Mouse (Mus musculus): ENCODE data around the gene Nmnat1. TPM values are rescaled to one million over a fixed set of nuclear protein-coding genes. Genes with fewer than 3 reads are reported as not detected.
"Not testable (repeated sequence)": the region's sequence is repeated elsewhere in the genome, so short reads cannot be mapped to it uniquely, and the experiment has no call there.

Gene Nmnat1
- total RNA-seq, 2 experiments from 2014 or later, result 9.9 to 12.8 TPM

GRCm38 (mm10) chr4:149454879-149455278 lies 30.1 kb downstream of the Nmnat1 start, which contains the start of gene Rbp7:
Gene Rbp7, minus strand, starts transcription at chr4:149454978.
- intact Hi-C loops (cut with DNase I), result no loop called here
- Histone ChIP-seq H3K27ac (no peak within 1 kb of the TSS), H3K4me3 (no peak within 1 kb of the TSS)
- TF ChIP-seq CTCF (IDR thresholded peaks at IDR 0.05), result no peak
- no peak for DNase-seq (ENCODE audit: extremely low spot score in 1 of 2, low spot score in 2 of 2)

GRCm38 (mm10) chr4:149454263-149454662 lies 30.7 kb downstream of the Nmnat1 start:
- intact Hi-C loops (cut with DNase I), result no loop called here
- Histone ChIP-seq H3K27ac (no peak overlapping the region), H3K4me3 (no peak overlapping the region)
- no peak for TF ChIP-seq CTCF (IDR thresholded peaks at IDR 0.05)
- no peak for DNase-seq (ENCODE audit: extremely low spot score in 1 of 2, low spot score in 2 of 2)

GRCm38 (mm10) chr4:149453656-149454055 lies 31.3 kb downstream of the Nmnat1 start:
- DNase-seq (ENCODE audit: extremely low spot score in 1 of 2, low spot score in 2 of 2), result no peak
- no peak overlapping the region for H3K27ac ChIP-seq
- TF ChIP-seq CTCF (IDR thresholded peaks at IDR 0.05), result peak; percentile 42
- H3K4me3 ChIP-seq, result no peak overlapping the region
- intact Hi-C loops (cut with DNase I), result no loop called here

DNA sequence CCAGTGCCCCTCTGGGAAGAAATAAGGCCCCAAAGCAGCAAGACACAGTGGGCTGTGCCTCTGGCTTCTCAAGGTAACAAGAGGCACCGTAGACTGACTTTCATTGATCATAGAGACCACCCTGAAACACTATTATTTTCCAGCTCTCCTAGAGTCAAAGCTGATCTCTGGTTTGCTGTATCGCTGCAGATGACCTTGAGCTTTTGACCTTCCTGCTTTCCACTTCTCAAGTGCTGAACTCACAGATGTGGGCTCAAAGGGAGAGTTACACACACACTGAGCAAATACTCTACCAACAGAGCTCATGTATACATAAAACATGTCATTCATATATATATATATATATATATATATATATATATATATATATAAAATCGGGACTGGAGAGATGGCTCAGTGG lies 34.4 kb downstream of the Nmnat1 start:
- no peak for DNase-seq (ENCODE audit: extremely low spot score in 1 of 2, low spot score in 2 of 2)
- Histone ChIP-seq H3K4me3 (no peak overlapping the region), H3K27ac (no peak overlapping the region)
- intact Hi-C loops (cut with DNase I), result no loop called here
- TF ChIP-seq CTCF (IDR thresholded peaks at IDR 0.05), result no peak

DNA sequence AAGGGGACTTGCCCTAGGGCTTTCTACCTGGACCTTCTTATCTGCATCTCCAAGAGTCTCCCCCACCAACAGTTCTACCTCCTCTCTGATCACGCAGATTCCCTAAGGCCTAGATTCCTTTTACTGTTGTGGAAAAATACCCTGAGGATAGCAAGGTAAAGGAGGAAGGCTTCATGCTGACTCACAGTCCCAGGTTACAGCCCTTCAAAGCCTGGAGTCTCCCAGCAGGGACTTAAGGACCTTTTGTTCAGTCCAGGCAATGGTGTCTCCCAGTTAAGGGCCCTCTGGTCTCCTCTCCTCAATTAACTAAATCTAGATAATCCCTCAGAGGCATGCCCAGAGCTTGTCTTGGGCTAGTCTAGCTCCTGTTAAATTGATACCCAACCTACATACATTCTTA lies 38.7 kb downstream of the Nmnat1 start:
- TF ChIP-seq CTCF (IDR thresholded peaks at IDR 0.05), result no peak
- no peak overlapping the region for H3K27ac ChIP-seq
- H3K4me3 ChIP-seq, result no peak overlapping the region
- no peak for DNase-seq (ENCODE audit: extremely low spot score in 1 of 2, low spot score in 2 of 2)
- intact Hi-C loops (cut with DNase I), result loop anchor here (10.0 kb wide), 1 partner anchor 302 kb away; no protein-coding TSS in a partner anchor

GRCm38 (mm10) chr4:149445868-149446267 lies 39.1 kb downstream of the Nmnat1 start:
- intact Hi-C loops (cut with DNase I), result loop anchor here (2.0 to 10.0 kb wide), 2 partner anchors 19 to 301 kb away; partner anchors contain the start of gene Ube4b

GRCm38 (mm10) chr4:149444964-149445701 lies 39.9 kb downstream of the Nmnat1 start:
- Histone ChIP-seq H3K27ac (peak overlapping the region; percentile 80), H3K4me3 (peak overlapping the region; percentile 43)
- intact Hi-C loops (cut with DNase I), result loop anchor here (2.0 to 10.0 kb wide), 2 partner anchors 18 to 300 kb away; partner anchors contain the start of gene Ube4b
- DNase-seq (ENCODE audit: extremely low spot score in 1 of 2, low spot score in 2 of 2), result peak; percentile 83 to 85
- TF ChIP-seq CTCF (IDR thresholded peaks at IDR 0.05), result peak; percentile 75

More at GRCm38 (mm10) chr4:149445868-149446267, 39.1 kb downstream of the Nmnat1 start:
- peak; percentile 16 for DNase-seq (ENCODE audit: extremely low spot score in 1 of 2, low spot score in 2 of 2)
- TF ChIP-seq CTCF (IDR thresholded peaks at IDR 0.05), result no peak
- no peak overlapping the region; the same call in 1 of the 2 replicates for H3K4me3 ChIP-seq
- H3K27ac ChIP-seq, result peak overlapping the region; percentile 80

DNA sequence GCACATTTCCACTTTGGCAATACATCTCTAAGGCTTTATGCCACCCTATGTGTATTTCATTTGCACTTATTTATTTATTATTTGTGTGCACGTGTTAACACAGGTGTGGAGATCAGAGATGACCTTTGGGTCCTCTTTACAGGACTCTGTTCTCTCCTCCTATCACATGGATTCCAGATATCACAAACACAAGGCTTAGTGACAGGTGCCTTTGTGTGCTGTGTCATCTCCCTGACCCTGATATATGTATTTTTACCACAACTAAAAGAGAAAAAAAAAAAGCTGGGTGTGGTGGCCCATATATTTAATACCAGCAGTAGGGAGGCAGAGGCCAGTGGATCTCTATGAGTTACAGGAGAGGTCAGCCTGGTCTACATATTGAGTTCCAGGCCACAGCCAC lies 40.5 kb downstream of the Nmnat1 start:
- intact Hi-C loops (cut with DNase I), result loop anchor here (2.0 to 10.0 kb wide), 2 partner anchors 18 to 300 kb away; partner anchors contain the start of gene Ube4b
- no peak for DNase-seq (ENCODE audit: extremely low spot score in 1 of 2, low spot score in 2 of 2)
- no peak overlapping the region for H3K27ac ChIP-seq
- no peak overlapping the region for H3K4me3 ChIP-seq
- no peak for TF ChIP-seq CTCF (IDR thresholded peaks at IDR 0.05)

DNA sequence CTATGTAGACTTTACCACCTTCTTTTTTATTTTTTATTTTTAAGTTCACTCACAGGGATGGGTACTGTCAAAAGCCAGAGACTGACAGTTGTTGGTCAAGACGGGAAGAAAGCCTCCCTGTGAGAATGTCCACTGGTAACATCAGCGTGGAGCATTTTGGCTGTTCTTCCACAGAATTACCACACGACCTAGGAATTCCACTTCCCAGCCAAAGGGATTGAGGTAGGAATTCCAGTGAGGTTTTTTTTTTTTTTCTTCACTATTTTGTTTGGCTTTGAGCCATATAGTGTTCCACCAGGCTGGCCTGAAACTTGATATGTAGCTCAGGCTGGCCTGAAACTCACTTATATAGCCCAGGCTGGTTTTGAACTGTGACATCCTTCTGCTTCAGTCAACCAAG lies 42.6 kb downstream of the Nmnat1 start:
- DNase-seq (ENCODE audit: extremely low spot score in 1 of 2, low spot score in 2 of 2), result no peak
- H3K4me3 ChIP-seq, result no peak overlapping the region
- H3K27ac ChIP-seq, result no peak overlapping the region
- intact Hi-C loops (cut with DNase I), result loop anchor here (10.0 kb wide), 1 partner anchor 298 kb away; no protein-coding TSS in a partner anchor
- TF ChIP-seq CTCF (IDR thresholded peaks at IDR 0.05), result no peak

DNA sequence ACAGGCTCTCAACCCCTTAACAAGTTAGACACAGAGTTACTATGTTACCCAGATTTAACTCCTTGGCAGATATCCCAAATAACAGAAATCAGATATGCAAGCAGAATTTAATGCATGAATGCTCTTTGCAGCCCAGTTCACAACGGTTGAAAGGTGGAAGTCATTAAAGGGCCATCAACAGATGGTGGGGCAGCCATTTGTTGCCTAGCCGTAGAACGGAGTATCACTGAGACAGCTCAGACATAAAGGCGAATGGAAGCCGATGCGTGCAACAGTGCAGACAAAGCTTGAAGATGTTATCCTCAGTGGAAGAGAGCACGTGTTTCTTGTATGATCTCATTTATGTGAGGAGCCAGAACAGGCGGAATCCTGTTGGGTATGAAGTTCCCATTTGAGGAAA lies 44.4 kb downstream of the Nmnat1 start:
- Histone ChIP-seq H3K4me3 (no peak overlapping the region), H3K27ac (no peak overlapping the region)
- TF ChIP-seq CTCF (IDR thresholded peaks at IDR 0.05), result no peak
- intact Hi-C loops (cut with DNase I), result loop anchor here (1.0 to 10.0 kb wide), 2 partner anchors 9 to 296 kb away; no protein-coding TSS in a partner anchor
- no peak for DNase-seq (ENCODE audit: extremely low spot score in 1 of 2, low spot score in 2 of 2)

- not testable (repeated sequence) for H3K27ac ChIP-seq; H3K4me3 ChIP-seq; DNase-seq (ENCODE audit: extremely low spot score in 1 of 2, low spot score in 2 of 2)
- intact Hi-C loops (cut with DNase I), result loop anchor here (1.0 kb wide), 1 partner anchor 8 kb away; no protein-coding TSS in a partner anchor
Observed at GRCm38 (mm10) chr4:149431887-149432286, 53.1 kb downstream of the Nmnat1 start.

DNA sequence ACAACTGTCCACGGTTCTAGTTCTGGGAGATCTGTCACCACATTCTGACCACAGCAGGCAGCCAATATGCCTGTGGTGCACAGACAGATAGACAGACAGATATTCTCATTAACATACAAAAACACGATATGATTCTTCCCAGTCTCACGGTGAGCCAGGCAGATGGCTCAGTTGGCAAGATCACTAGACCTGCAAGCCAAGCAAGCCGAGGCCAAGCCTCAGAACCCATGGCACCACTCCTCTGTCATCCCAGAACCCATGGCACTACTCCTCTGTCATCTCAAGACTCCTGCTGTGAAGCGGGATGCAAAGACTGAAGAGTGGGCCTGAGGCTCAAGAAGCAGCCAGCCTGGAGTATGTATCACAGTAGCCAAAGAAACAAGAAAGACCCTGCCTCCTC lies 55.4 kb downstream of the Nmnat1 start:
- intact Hi-C loops (cut with DNase I), result no loop called here
- Histone ChIP-seq H3K27ac (no peak overlapping the region), H3K4me3 (no peak overlapping the region)

More for the DNA sequence above, 55.4 kb downstream of the Nmnat1 start:
- no peak for TF ChIP-seq CTCF (IDR thresholded peaks at IDR 0.05)
- DNase-seq (ENCODE audit: extremely low spot score in 1 of 2, low spot score in 2 of 2), result no peak
